Mouse (Mus musculus) CH12.LX (cell line): Measurements from ENCODE around the gene Selenow. TPM values are rescaled to one million over a fixed set of nuclear protein-coding genes. Genes with fewer than 3 reads are reported as not detected.
A peak's percentile ranks its signal among the peaks of the same experiment; 100 is the strongest.

ENCODE experiments used
- DNase-seq: peaks from one replicate; pipeline ENCODE4 v3.0.0-alpha.2; 2013; ENCODE audit errors: extremely low read depth
- H3K27ac ChIP-seq: 2 replicates; pipeline ENCODE4 v1.5.1; 2012; ENCODE audit warnings: low read depth, mild to moderate bottlenecking, control low read depth, moderate library complexity; ENCODE audit not compliant: insufficient read depth
- H3K27me3 ChIP-seq: replicated peaks from 2 replicates; pipeline ENCODE3; 2012; ENCODE audit warnings: inconsistent platforms
- H3K36me3 ChIP-seq, 2 experiments: replicated peaks in 1 of 2; 2 replicates each; pipeline versions ENCODE3 to v1.6.1; 2012; ENCODE audit warnings: inconsistent platforms in 1 of 2, low read length in 1 of 2, mild to moderate bottlenecking in 1 of 2, mixed read lengths in 1 of 2, moderate library complexity in 1 of 2; ENCODE audit not compliant: control insufficient read depth in 1 of 2, insufficient read depth in 1 of 2
- H3K4me1 ChIP-seq, 2 experiments: 2 replicates each; pipeline ENCODE4 v1.6.1; 2012; ENCODE audit warnings: inconsistent platforms in 1 of 2, moderate library complexity in 1 of 2; ENCODE audit not compliant: insufficient read depth in 2 of 2, control insufficient read depth in 1 of 2
- H3K4me2 ChIP-seq: 2 replicates; pipeline ENCODE4 v1.6.1; 2012; ENCODE audit warnings: low read depth, mild to moderate bottlenecking, control low read depth; ENCODE audit not compliant: poor library complexity, insufficient read depth, severe bottlenecking
- H3K4me3 ChIP-seq, 3 experiments: fragments of 150-350 bp in 1 of 3; sonication (generic) in 1 of 3; replicated peaks in 1 of 3; 2 replicates each; pipeline versions ENCODE3 to v1.5.1; 2011 to 2012; ENCODE audit warnings: low read depth in 2 of 3, low read length in 2 of 3, mild to moderate bottlenecking in 2 of 3, moderate library complexity in 2 of 3, control low read depth in 1 of 3, improper control_type of control experiment in 1 of 3, inconsistent platforms in 1 of 3, mixed read lengths in 1 of 3; ENCODE audit not compliant: poor library complexity in 1 of 3
- H3K79me2 ChIP-seq: replicated peaks from 2 replicates; pipeline ENCODE4 v1.6.1; 2012; ENCODE audit warnings: mild to moderate bottlenecking, moderate library complexity; ENCODE audit not compliant: control insufficient read depth, poor library complexity, insufficient read depth, severe bottlenecking; ENCODE audit errors: extremely low read depth
- H3K9ac ChIP-seq: 2 replicates; pipeline ENCODE4 v1.6.1; 2012; ENCODE audit warnings: low read depth, mild to moderate bottlenecking, control low read depth, moderate library complexity; ENCODE audit not compliant: insufficient read depth
- H3K9me3 ChIP-seq: replicated peaks from 2 replicates; pipeline ENCODE3; 2012; ENCODE audit warnings: low read length, inconsistent platforms, mixed read lengths
- CHD1 ChIP-seq: IDR thresholded peaks from 2 replicates; pipeline ENCODE4 v1.6.1; 2012; ENCODE audit warnings: low read depth, low read length, improper control_type of control experiment, inconsistent platforms
- E2F4 ChIP-seq: IDR thresholded peaks from 2 replicates; pipeline ENCODE4 v1.6.1; 2011; ENCODE audit warnings: low read depth, low read length, improper control_type of control experiment; ENCODE audit not compliant: insufficient replicate concordance
- EP300 ChIP-seq: IDR thresholded peaks from 2 replicates; pipeline ENCODE4 v1.6.1; 2011; ENCODE audit warnings: low read length, improper control_type of control experiment
- ETS1 ChIP-seq: conservative IDR thresholded peaks from 2 replicates; pipeline ENCODE4 v1.6.1; 2012; ENCODE audit warnings: low read depth, mild to moderate bottlenecking, inconsistent platforms, low read length, improper control_type of control experiment, moderate library complexity
- KAT2A ChIP-seq: IDR thresholded peaks from 2 replicates; pipeline ENCODE4 v1.6.1; 2012; ENCODE audit warnings: low read length, improper control_type of control experiment, inconsistent platforms; ENCODE audit not compliant: insufficient replicate concordance
- MAZ ChIP-seq: IDR thresholded peaks from 2 replicates; pipeline ENCODE4 v1.6.1; 2012; ENCODE audit warnings: low read depth, mild to moderate bottlenecking, inconsistent platforms, low read length, improper control_type of control experiment, moderate library complexity
- MXI1 ChIP-seq: IDR thresholded peaks from 2 replicates; pipeline ENCODE4 v1.6.1; 2011; ENCODE audit warnings: mild to moderate bottlenecking, low read depth, low read length, improper control_type of control experiment
- PAX5 ChIP-seq: IDR thresholded peaks from 2 replicates; pipeline ENCODE4 v1.6.1; 2012; ENCODE audit warnings: low read length, inconsistent platforms, mixed read lengths
- POLR2AphosphoS2 ChIP-seq: IDR thresholded peaks from 2 replicates; pipeline ENCODE4 v1.6.1; 2011; ENCODE audit warnings: low read depth, low read length, improper control_type of control experiment
- RCOR1 ChIP-seq: conservative IDR thresholded peaks from 2 replicates; pipeline ENCODE4 v1.6.1; 2012; ENCODE audit warnings: low read depth, mild to moderate bottlenecking, inconsistent platforms, low read length, improper control_type of control experiment
- SIN3A ChIP-seq: IDR thresholded peaks from 2 replicates; pipeline ENCODE4 v1.6.1; 2012; ENCODE audit warnings: low read length, improper control_type of control experiment, inconsistent platforms
- SMC3 ChIP-seq: IDR thresholded peaks from 2 replicates; pipeline ENCODE4 v1.6.1; 2011; ENCODE audit warnings: low read depth, low read length, improper control_type of control experiment
- TBP ChIP-seq: conservative IDR thresholded peaks from 2 replicates; pipeline ENCODE4 v1.6.1; 2011; ENCODE audit warnings: low read depth, low read length, improper control_type of control experiment
- ZKSCAN1 ChIP-seq: IDR thresholded peaks from 2 replicates; pipeline ENCODE4 v1.6.1; 2012; ENCODE audit warnings: low read depth, inconsistent platforms, low read length, improper control_type of control experiment, borderline replicate concordance
- ZMIZ1 ChIP-seq: IDR thresholded peaks from 2 replicates; pipeline ENCODE4 v1.6.1; 2012; ENCODE audit warnings: low read depth, mild to moderate bottlenecking, inconsistent platforms, low read length, improper control_type of control experiment
- dilution Hi-C: fragments of 300-500 bp; cut with MboI; formaldehyde crosslinking; loops from 2 replicates; pipeline ENCODE4 v1.14.3; 2020; ENCODE audit warnings: low sequenced_read_pairs; ENCODE audit not compliant: extremely low pct_unique_long_range_greater_than_20kb, extremely low pct_ligation_motif_present
- in situ Hi-C: fragments of 300-500 bp; cut with MboI; formaldehyde crosslinking; loops from 3 replicates; pipeline ENCODE4 v1.14.3; 2019; ENCODE audit warnings: low sequenced_read_pairs, low pct_ligation_motif_present, low pct_unique_long_range_greater_than_20kb, mixed read lengths
- polyA plus RNA-seq: library from polyadenylated mRNA; unstranded; fragments of >175 nt; gene quantifications from 2 replicates; pipeline ENCODE4 v1.2.1, GENCODE M21; 2012; ENCODE audit warnings: low read depth; ENCODE audit not compliant: insufficient read length
- total RNA-seq, 2 experiments: library from RNA; depleted of rRNA; stranded (reverse); fragments of 300-350 nt in 1 of 2; fragments of >200 nt in 1 of 2; gene quantifications; 2 replicates each; pipeline ENCODE4 v1.2.3; 2012 to 2014

Selenow gene
- total and polyA plus RNA-seq, 3 experiments, result 44.9 to 257 (median 65.2) TPM

GRCm38 (mm10) chr7:15966489-15966888 is 44.3 kb upstream of the Selenow start:
- Histone ChIP-seq H3K4me2 (no peak overlapping the region), H3K9ac (no peak overlapping the region), H3K27me3 (no peaks in the 10 kb centered on the region), H3K4me3 (no peak overlapping the region), H3K4me1 (peaks cover 3 to 38% of the 10 kb centered on the region in 2 experiments; a peak in 3 of 4 replicates), H3K79me2 (no peaks in the 10 kb centered on the region), H3K9me3 (no peaks in the 10 kb centered on the region), H3K27ac (no peak overlapping the region), H3K36me3 (peaks cover 7 to 15% of the 10 kb centered on the region in 2 experiments)
- TF ChIP-seq ZMIZ1 (no peak), RCOR1 (no peak)
- in situ Hi-C loops (no loop called here), dilution Hi-C loops (loop anchor here (25.0 kb wide), 1 partner anchor 196 kb away; no protein-coding TSS in a partner anchor)
- DNase-seq, result no peak

- dilution Hi-C loops (loop anchor here (25.0 kb wide), 1 partner anchor 198 kb away; no protein-coding TSS in a partner anchor), in situ Hi-C loops (no loop called here)
- Histone ChIP-seq H3K4me3 (no peak overlapping the region), H3K4me1 (peaks cover 3 to 42% of the 10 kb centered on the region in 2 experiments; a peak in 3 of 4 replicates), H3K27me3 (no peaks in the 10 kb centered on the region), H3K79me2 (no peaks in the 10 kb centered on the region), H3K9me3 (no peaks in the 10 kb centered on the region), H3K4me2 (no peak overlapping the region), H3K27ac (no peak overlapping the region), H3K9ac (no peak overlapping the region), H3K36me3 (peaks cover 0 to 4% of the 10 kb centered on the region in 2 experiments)
- peak; percentile 29 for DNase-seq
- TF ChIP-seq EP300 (no peak), POLR2AphosphoS2 (no peak), PAX5 (no peak), ETS1 (no peak), KAT2A (no peak), ZMIZ1 (no peak), E2F4 (no peak), MXI1 (no peak), MAZ (no peak), CHD1 (no peak), SMC3 (no peak), TBP (no peak), SIN3A (no peak), ZKSCAN1 (no peak)
These were observed 41.8 kb upstream of the Selenow start for GRCm38 (mm10) chr7:15963798-15964652.
